Mouse (Mus musculus): ENCODE data around the gene Dnase1.

GRCm38 (mm10) chr16:4052601-4053000, 15.9 kb downstream of the Dnase1 start:
- TF ChIP-seq MAX (IDR thresholded peaks at IDR 0.05; ENCODE audit: low read depth) (no peak), POLR2A (IDR thresholded peaks at IDR 0.05; ENCODE audit: insufficient read length, low read depth) (no peak), USF1 (IDR thresholded peaks at IDR 0.05; ENCODE audit: low read depth) (no peak), MYOD1 (IDR thresholded peaks at IDR 0.05; ENCODE audit: control insufficient read depth in 1 of 3, insufficient read length in 2 of 3, low read depth in 2 of 3) (no peak), SRF (IDR thresholded peaks at IDR 0.05; ENCODE audit: control insufficient read depth, insufficient read length, low read depth) (no peak), MYOG (IDR thresholded peaks at IDR 0.05; ENCODE audit: control insufficient read depth in 1 of 3, insufficient read depth in 1 of 3, insufficient read length in 2 of 3, low read depth in 2 of 3) (no peak), REST (IDR thresholded peaks at IDR 0.05; ENCODE audit: insufficient read depth, insufficient read length) (no peak), POLR2AphosphoS2 (IDR thresholded peaks at IDR 0.05; ENCODE audit: insufficient read length, low read depth) (no peak), TCF3 (IDR thresholded peaks at IDR 0.05; ENCODE audit: insufficient read length, low read depth) (no peak), E2F4 (IDR thresholded peaks at IDR 0.05; ENCODE audit: insufficient read depth) (no peak)
